Mouse (Mus musculus) hindbrain, embryonic 16.5 days (tissue): Measurements from ENCODE around the gene Il11ra1. TPM values are rescaled to one million over a fixed set of nuclear protein-coding genes. Genes with fewer than 3 reads are reported as not detected.

Experiments used
- ATAC-seq: fragments of 200-750 bp; cut with Nextera tagmentation; 2 replicates; pipeline ENCODE4 v1.8.0; 2017; ENCODE audit warnings: moderate TSS enrichment, moderate library complexity
- H3K27ac ChIP-seq: fragments of 300-500 bp; sonication (generic); 2 replicates; pipeline ENCODE4 v1.5.1; 2014; ENCODE audit warnings: low read depth, mild to moderate bottlenecking, control low read depth, low read length, moderate library complexity
- H3K27me3 ChIP-seq: fragments of 300-500 bp; sonication (generic); replicated peaks from 2 replicates; pipeline ENCODE4 v1.6.1; 2014; ENCODE audit warnings: low read length; ENCODE audit not compliant: control insufficient read depth, insufficient read depth
- H3K36me3 ChIP-seq: fragments of 300-500 bp; sonication (generic); 2 replicates; pipeline ENCODE4 v1.6.1; 2014; ENCODE audit warnings: mild to moderate bottlenecking, low read length, moderate library complexity, mixed read lengths; ENCODE audit not compliant: control insufficient read depth, insufficient read depth
- H3K4me1 ChIP-seq: fragments of 300-500 bp; sonication (generic); 2 replicates; pipeline ENCODE4 v1.6.1; 2014; ENCODE audit warnings: low read depth, low read length; ENCODE audit not compliant: control insufficient read depth, insufficient read depth
- H3K4me2 ChIP-seq: fragments of 300-500 bp; sonication (generic); 2 replicates; pipeline ENCODE4 v1.6.1; 2014; ENCODE audit warnings: mild to moderate bottlenecking, low read length, control low read depth, moderate library complexity
- H3K4me3 ChIP-seq: fragments of 300-500 bp; sonication (generic); 2 replicates; pipeline ENCODE4 v1.5.1; 2014; ENCODE audit warnings: mild to moderate bottlenecking, low read length, control low read depth, moderate library complexity
- H3K9ac ChIP-seq: fragments of 300-500 bp; sonication (generic); 2 replicates; pipeline ENCODE4 v1.6.1; 2014; ENCODE audit warnings: low read depth, mild to moderate bottlenecking, control low read depth, low read length, moderate library complexity
- H3K9me3 ChIP-seq: fragments of 300-500 bp; sonication (generic); 2 replicates; pipeline ENCODE4 v1.6.1; 2014; ENCODE audit warnings: mild to moderate bottlenecking, low read length, moderate library complexity; ENCODE audit not compliant: control insufficient read depth
- WGBS: fragments of 180-500 bp; shearing (Covaris S2); extraction: QIAGEN DNeasy Blood & Tissue Kit; methylation state at CpG from one replicate; pipeline ENCODE4 v1.1.7; 2014; 5-methylcytosine and 5-hydroxymethylcytosine counted together
- polyA plus RNA-seq: library from polyadenylated mRNA; unstranded; fragments of >200 nt; fragmentation: Nextera tagmentation; extraction: Ambion mirVana; gene quantifications from 2 replicates; pipeline ENCODE4 v1.2.1, GENCODE M21; 2015

Gene Il11ra1
- polyA plus RNA-seq, 1 experiment from 2014 or later, result 46.6 TPM

- no peak overlapping the region for H3K4me3 ChIP-seq
- no peak for ATAC-seq
- peaks cover 24% of the 10 kb centered on the region for H3K4me1 ChIP-seq
- H3K36me3 ChIP-seq, result no peaks in the 10 kb centered on the region
- no peaks in the 10 kb centered on the region for H3K9me3 ChIP-seq
- H3K9ac ChIP-seq, result no peak overlapping the region; the same call in 1 of the 2 replicates
- no peak overlapping the region for H3K27ac ChIP-seq
- WGBS, result 31% methylated on average over 9 of the region's 9 CpGs
- no peak overlapping the region for H3K4me2 ChIP-seq
- H3K27me3 ChIP-seq, result no peaks in the 10 kb centered on the region
Observed at GRCm38 (mm10) chr4:41663614-41664013, 36.2 kb upstream of the Il11ra1 start.

GRCm38 (mm10) chr4:41664533-41664932, 35.3 kb upstream of the Il11ra1 start:
- H3K4me2 ChIP-seq, result no peak overlapping the region
- ATAC-seq, result no peak
- H3K4me3 ChIP-seq, result no peak overlapping the region
- H3K27ac ChIP-seq, result no peak overlapping the region
- H3K27me3 ChIP-seq, result no peaks in the 10 kb centered on the region
- H3K36me3 ChIP-seq, result no peaks in the 10 kb centered on the region
- WGBS, result 53% methylated on average over 7 of the region's 7 CpGs
- no peaks in the 10 kb centered on the region for H3K9me3 ChIP-seq
- H3K4me1 ChIP-seq, result peaks cover 21% of the 10 kb centered on the region
- H3K9ac ChIP-seq, result no peak overlapping the region

GRCm38 (mm10) chr4:41665009-41665675, 34.6 kb upstream of the Il11ra1 start:
- no peak for ATAC-seq
- Histone ChIP-seq H3K4me2 (no peak overlapping the region), H3K9ac (peak overlapping the region; percentile 41), H3K4me1 (peaks cover 21% of the 10 kb centered on the region), H3K9me3 (no peaks in the 10 kb centered on the region), H3K27ac (no peak overlapping the region), H3K36me3 (no peaks in the 10 kb centered on the region), H3K27me3 (no peaks in the 10 kb centered on the region), H3K4me3 (no peak overlapping the region)
- 8% methylated on average over 3 of the region's 8 CpGs for WGBS

GRCm38 (mm10) chr4:41666646-41667045, 33.1 kb upstream of the Il11ra1 start:
- ATAC-seq, result no peak
- Histone ChIP-seq H3K36me3 (no peaks in the 10 kb centered on the region), H3K4me1 (peaks cover 22% of the 10 kb centered on the region), H3K4me3 (no peak overlapping the region), H3K9ac (no peak overlapping the region), H3K27ac (no peak overlapping the region), H3K4me2 (no peak overlapping the region), H3K27me3 (no peaks in the 10 kb centered on the region), H3K9me3 (no peaks in the 10 kb centered on the region)
- WGBS, result 85% methylated on average over 11 of the region's 11 CpGs

- Histone ChIP-seq H3K27me3 (no peaks in the 10 kb centered on the region), H3K9me3 (no peaks in the 10 kb centered on the region), H3K9ac (no peak overlapping the region), H3K4me2 (no peak overlapping the region), H3K27ac (no peak overlapping the region), H3K4me3 (no peak overlapping the region), H3K36me3 (no peaks in the 10 kb centered on the region), H3K4me1 (peaks cover 27% of the 10 kb centered on the region)
- no peak for ATAC-seq
- WGBS, result 82% methylated on average over 18 of the region's 18 CpGs
Observed at GRCm38 (mm10) chr4:41670836-41671235, 29.0 kb upstream of the Il11ra1 start.

GRCm38 (mm10) chr4:41671500-41671899, 28.3 kb upstream of the Il11ra1 start:
- ATAC-seq, result no peak
- H3K9ac ChIP-seq, result no peak overlapping the region

GRCm38 (mm10) chr4:41671963-41672480, 27.8 kb upstream of the Il11ra1 start:
- H3K4me2 ChIP-seq, result no peak overlapping the region
- peak overlapping the region; percentile 12; the same call in 1 of the 2 replicates for H3K9ac ChIP-seq
- no peaks in the 10 kb centered on the region for H3K9me3 ChIP-seq
- WGBS, result 13% methylated on average over 8 of the region's 8 CpGs
- H3K4me3 ChIP-seq, result no peak overlapping the region
- peaks cover 37% of the 10 kb centered on the region for H3K4me1 ChIP-seq
- H3K36me3 ChIP-seq, result no peaks in the 10 kb centered on the region
- no peaks in the 10 kb centered on the region for H3K27me3 ChIP-seq
- no peak overlapping the region for H3K27ac ChIP-seq
- peak; percentile 21; the same call in 1 of the 2 replicates for ATAC-seq

More at GRCm38 (mm10) chr4:41671500-41671899, 28.3 kb upstream of the Il11ra1 start:
- Histone ChIP-seq H3K4me2 (no peak overlapping the region), H3K27ac (no peak overlapping the region), H3K9me3 (no peaks in the 10 kb centered on the region), H3K27me3 (no peaks in the 10 kb centered on the region), H3K4me3 (no peak overlapping the region), H3K36me3 (no peaks in the 10 kb centered on the region), H3K4me1 (peaks cover 32% of the 10 kb centered on the region)
- WGBS, result 27% methylated on average over 5 of the region's 5 CpGs

GRCm38 (mm10) chr4:41672522-41672963, 27.2 kb upstream of the Il11ra1 start:
- no peak overlapping the region for H3K4me3 ChIP-seq
- WGBS, result 38% methylated on average over 8 of the region's 8 CpGs
- H3K4me1 ChIP-seq, result peaks cover 42% of the 10 kb centered on the region

GRCm38 (mm10) chr4:41673186-41673585, 26.6 kb upstream of the Il11ra1 start:
- peaks cover 47% of the 10 kb centered on the region for H3K4me1 ChIP-seq
- peak overlapping the region; percentile 15; the same call in 1 of the 2 replicates for H3K9ac ChIP-seq
- H3K27ac ChIP-seq, result no peak overlapping the region
- no peak for ATAC-seq
- no peaks in the 10 kb centered on the region for H3K36me3 ChIP-seq
- 37% methylated on average over 19 of the region's 19 CpGs for WGBS
- no peak overlapping the region for H3K4me2 ChIP-seq
- no peaks in the 10 kb centered on the region for H3K27me3 ChIP-seq
- H3K9me3 ChIP-seq, result no peaks in the 10 kb centered on the region
- H3K4me3 ChIP-seq, result no peak overlapping the region

More at GRCm38 (mm10) chr4:41672522-41672963, 27.2 kb upstream of the Il11ra1 start:
- H3K9ac ChIP-seq, result 0 out of 2 replicates have a peak overlapping the region, but pooled peaks have one; percentile 15
- H3K36me3 ChIP-seq, result no peaks in the 10 kb centered on the region
- H3K4me2 ChIP-seq, result no peak overlapping the region
- no peaks in the 10 kb centered on the region for H3K9me3 ChIP-seq
- H3K27ac ChIP-seq, result no peak overlapping the region
- no peaks in the 10 kb centered on the region for H3K27me3 ChIP-seq
- ATAC-seq, result no peak
